Mouse (Mus musculus) hindbrain, embryonic 15.5 days (tissue): ENCODE measurements at regions not wholly inside any gene's neighbourhood (a gene's known extent, or its start where the extent isn't known, plus 50 kb on each side); places are given as distances from the start of the nearest gene placed in this dataset.
A peak's percentile ranks its signal among the peaks of the same experiment; 100 is the strongest.
"Not testable (repeated sequence)": the region's sequence is repeated elsewhere in the genome, so short reads cannot be mapped to it uniquely, and the experiment has no call there.

Experiments
- ATAC-seq: fragments of 200-750 bp; cut with Nextera tagmentation; 2 replicates; pipeline ENCODE4 v1.8.0; 2017; ENCODE audit warnings: low read depth, moderate number of reproducible peaks, moderate TSS enrichment; ENCODE audit not compliant: low FRiP score
- H3K27ac ChIP-seq: fragments of 300-500 bp; sonication (generic); replicated peaks from 2 replicates; pipeline ENCODE4 v1.5.1; 2015; ENCODE audit warnings: mild to moderate bottlenecking, inconsistent platforms
- H3K27me3 ChIP-seq: fragments of 300-500 bp; sonication (generic); 2 replicates; pipeline ENCODE4 v1.6.1; 2015; ENCODE audit warnings: control low read depth, inconsistent platforms
- H3K36me3 ChIP-seq: fragments of 300-500 bp; sonication (generic); 2 replicates; pipeline ENCODE4 v1.6.1; 2015; ENCODE audit warnings: control low read depth, inconsistent platforms
- H3K4me1 ChIP-seq: fragments of 300-500 bp; sonication (generic); replicated peaks from 2 replicates; pipeline ENCODE4 v1.6.1; 2015; ENCODE audit warnings: control low read depth, inconsistent platforms
- H3K4me2 ChIP-seq: fragments of 300-500 bp; sonication (generic); 2 replicates; pipeline ENCODE4 v1.6.1; 2015; ENCODE audit warnings: moderate library complexity, mild to moderate bottlenecking, inconsistent platforms
- H3K4me3 ChIP-seq: fragments of 300-500 bp; sonication (generic); 2 replicates; pipeline ENCODE4 v1.5.1; 2015; ENCODE audit warnings: mild to moderate bottlenecking, inconsistent platforms
- H3K9ac ChIP-seq: fragments of 300-500 bp; sonication (generic); 2 replicates; pipeline ENCODE4 v1.6.1; 2015; ENCODE audit warnings: inconsistent platforms
- H3K9me3 ChIP-seq: fragments of 300-500 bp; sonication (generic); 2 replicates; pipeline ENCODE4 v1.6.1; 2016; ENCODE audit warnings: control low read depth, inconsistent platforms
- WGBS: fragments of 180-500 bp; shearing (Covaris S2); methylation state at CpG from one replicate; pipeline ENCODE4 v1.1.7; 2015; 5-methylcytosine and 5-hydroxymethylcytosine counted together

DNA sequence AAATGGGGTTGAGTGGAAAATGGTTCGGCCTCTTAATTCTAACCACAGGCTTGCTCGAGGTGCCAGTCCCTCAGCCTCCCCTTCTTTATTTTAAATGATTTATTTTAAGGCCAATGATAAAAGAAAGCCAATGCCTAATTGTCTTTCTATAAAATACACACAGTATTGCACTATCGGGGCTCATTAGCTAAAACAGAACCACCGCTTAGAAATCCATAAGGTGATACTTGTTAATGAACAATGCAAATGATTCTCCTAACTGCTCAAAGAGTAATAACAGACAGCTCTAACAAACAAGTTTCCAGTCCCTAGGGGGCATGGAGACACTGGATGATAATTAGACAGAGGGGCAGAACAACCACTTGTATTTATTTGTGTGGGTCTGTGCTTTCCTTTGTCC is 58.8 kb downstream of the Emx2 start:
- Histone ChIP-seq H3K9me3 (no peaks in the 10 kb centered on the region), H3K36me3 (no peaks in the 10 kb centered on the region), H3K4me2 (no peak overlapping the region), H3K9ac (no peak overlapping the region), H3K27ac (no peak overlapping the region), H3K27me3 (no peaks in the 10 kb centered on the region), H3K4me3 (no peak overlapping the region), H3K4me1 (no peaks in the 10 kb centered on the region)
- ATAC-seq: no peak
- WGBS: 69% methylated on average over 4 of the region's 4 CpGs

- no peak for ATAC-seq
- Histone ChIP-seq H3K4me2 (no peak overlapping the region), H3K4me3 (no peak overlapping the region), H3K27me3 (no peaks in the 10 kb centered on the region), H3K9me3 (no peaks in the 10 kb centered on the region), H3K27ac (no peak overlapping the region), H3K36me3 (no peaks in the 10 kb centered on the region), H3K4me1 (peaks cover 4% of the 10 kb centered on the region; the same call in 1 of the 2 replicates), H3K9ac (no peak overlapping the region)
- 85% methylated on average over 3 of the region's 3 CpGs for WGBS
Observed at GRCm38 (mm10) chr19:59519156-59519555, 61.0 kb downstream of the Emx2 start.

GRCm38 (mm10) chr19:59522176-59522575 is 64.0 kb downstream of the Emx2 start:
- Histone ChIP-seq H3K27ac (no peak overlapping the region), H3K4me2 (no peak overlapping the region), H3K36me3 (no peaks in the 10 kb centered on the region), H3K9ac (no peak overlapping the region), H3K4me3 (no peak overlapping the region), H3K27me3 (no peaks in the 10 kb centered on the region), H3K4me1 (peaks cover 4% of the 10 kb centered on the region; the same call in 1 of the 2 replicates), H3K9me3 (no peaks in the 10 kb centered on the region)
- ATAC-seq: no peak
- 82% methylated on average over 11 of the region's 11 CpGs for WGBS

DNA sequence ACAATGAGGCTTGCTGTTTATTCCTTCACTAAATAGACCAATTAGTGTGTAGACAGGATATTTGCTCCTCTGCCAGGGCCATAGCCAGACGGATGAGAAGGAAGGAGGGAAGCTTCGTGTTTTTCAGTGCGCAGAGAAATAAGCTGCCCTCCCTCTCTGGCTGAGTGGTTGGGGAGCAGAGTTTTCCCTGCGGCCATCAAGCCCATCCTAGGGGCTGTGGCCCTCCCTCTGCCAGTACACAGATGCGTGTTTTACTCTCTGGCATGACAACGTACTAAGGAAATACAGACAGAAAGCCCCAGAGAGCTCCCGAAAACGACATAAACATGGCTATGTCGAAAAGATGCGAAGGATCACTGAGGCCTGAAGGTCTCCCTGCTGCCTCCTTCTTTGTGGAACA is 65.2 kb downstream of the Emx2 start:
- no peak for ATAC-seq
- Histone ChIP-seq H3K36me3 (no peaks in the 10 kb centered on the region), H3K4me1 (peaks cover 4% of the 10 kb centered on the region; the same call in 1 of the 2 replicates), H3K27ac (no peak overlapping the region), H3K4me3 (no peak overlapping the region), H3K9ac (no peak overlapping the region), H3K9me3 (no peaks in the 10 kb centered on the region), H3K27me3 (no peaks in the 10 kb centered on the region), H3K4me2 (no peak overlapping the region)
- WGBS: 59% methylated on average over 10 of the region's 10 CpGs

DNA sequence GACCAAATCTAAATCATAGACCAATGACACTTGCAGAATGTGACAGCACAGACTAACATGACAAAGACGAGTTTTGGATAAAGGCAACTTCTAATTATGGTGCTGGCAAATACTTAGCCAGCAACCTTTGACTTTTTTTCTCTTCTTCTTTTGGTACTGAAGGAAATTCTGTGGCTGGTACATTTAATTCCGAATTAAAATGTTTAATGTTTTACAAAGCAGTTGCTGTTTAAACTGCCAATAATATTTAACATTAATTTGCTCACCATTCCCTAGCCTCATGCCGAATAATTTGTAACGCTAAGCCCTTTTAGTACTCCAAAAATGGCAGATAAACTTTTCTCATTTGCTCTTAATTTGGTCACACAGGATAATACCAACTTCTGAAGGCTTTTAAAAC is 105.9 kb downstream of the Emx2 start:
- no peak overlapping the region for H3K9ac ChIP-seq
- no peak for ATAC-seq
- H3K4me1 ChIP-seq: no peaks in the 10 kb centered on the region
- 88% methylated on average over 4 of the region's 4 CpGs for WGBS
- H3K4me3 ChIP-seq: no peak overlapping the region
- H3K4me2 ChIP-seq: no peak overlapping the region
- H3K36me3 ChIP-seq: no peaks in the 10 kb centered on the region
- H3K27ac ChIP-seq: no peak overlapping the region
- H3K27me3 ChIP-seq: no peaks in the 10 kb centered on the region
- no peaks in the 10 kb centered on the region for H3K9me3 ChIP-seq

- H3K27ac ChIP-seq: no peak overlapping the region
- no peak overlapping the region for H3K9ac ChIP-seq
- H3K4me3 ChIP-seq: no peak overlapping the region
- no peak for ATAC-seq
- no peaks in the 10 kb centered on the region for H3K4me1 ChIP-seq
- H3K36me3 ChIP-seq: no peaks in the 10 kb centered on the region
- H3K27me3 ChIP-seq: no peaks in the 10 kb centered on the region
- no peak overlapping the region for H3K4me2 ChIP-seq
- H3K9me3 ChIP-seq: no peaks in the 10 kb centered on the region
Observed at GRCm38 (mm10) chr19:59568907-59569306, 110.7 kb downstream of the Emx2 start.

DNA sequence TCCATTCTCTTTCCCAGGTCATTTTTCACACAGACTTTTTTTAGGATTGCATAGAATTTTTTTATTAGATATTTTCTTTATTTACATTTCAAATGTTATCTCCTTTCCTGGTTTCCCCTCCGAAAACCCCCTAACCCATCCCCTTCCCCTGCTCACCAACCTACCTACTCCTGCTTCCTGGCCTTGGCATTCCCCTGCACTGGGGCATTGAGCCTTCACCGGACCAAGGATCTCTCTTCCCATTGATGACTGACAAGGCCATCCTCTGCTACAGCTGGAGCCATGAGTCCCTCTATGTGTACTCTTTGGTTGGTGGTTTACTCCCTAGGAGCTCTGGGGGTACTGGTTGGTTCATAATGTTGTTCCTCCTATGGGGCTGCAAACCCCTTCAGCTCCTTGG is 111.4 kb downstream of the Emx2 start:
- H3K27ac ChIP-seq, H3K4me2 ChIP-seq, H3K9me3 ChIP-seq, H3K27me3 ChIP-seq, ATAC-seq, H3K36me3 ChIP-seq, H3K4me1 ChIP-seq, H3K9ac ChIP-seq, H3K4me3 ChIP-seq: not testable (repeated sequence)
- 90% methylated on average over 2 of the region's 2 CpGs for WGBS

- no peak overlapping the region for H3K4me2 ChIP-seq
- no peak overlapping the region for H3K9ac ChIP-seq
- ATAC-seq: peak; percentile 73; the same call in 1 of the 2 replicates
- no peaks in the 10 kb centered on the region for H3K9me3 ChIP-seq
- H3K27me3 ChIP-seq: no peaks in the 10 kb centered on the region
- WGBS: 55% methylated on average over 3 of the region's 3 CpGs
- H3K4me1 ChIP-seq: no peaks in the 10 kb centered on the region
- H3K36me3 ChIP-seq: no peaks in the 10 kb centered on the region
- H3K4me3 ChIP-seq: no peak overlapping the region
- H3K27ac ChIP-seq: no peak overlapping the region
Observed at GRCm38 (mm10) chr19:59574346-59574745, 116.2 kb downstream of the Emx2 start.

DNA sequence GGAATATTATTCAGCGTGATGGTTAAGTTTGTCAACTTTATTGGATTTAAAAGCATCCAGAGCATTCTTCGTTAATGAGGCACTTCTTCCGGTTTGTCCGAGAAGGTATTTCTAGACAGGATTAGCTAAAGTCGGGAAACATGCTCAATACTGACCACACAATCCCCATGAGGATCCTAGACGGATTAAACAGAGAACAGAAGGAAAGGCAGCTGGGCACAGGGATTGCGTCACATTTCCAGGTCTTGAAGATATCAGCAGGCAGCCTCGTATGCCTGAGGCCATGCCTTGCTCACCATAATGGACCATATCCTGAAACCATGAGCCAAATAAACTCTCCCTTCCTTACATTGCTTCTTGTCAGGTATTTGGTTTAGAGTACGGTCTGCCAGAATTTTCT is 119.7 kb downstream of the Emx2 start:
- H3K27ac ChIP-seq: no peak overlapping the region
- no peak overlapping the region for H3K4me2 ChIP-seq
- no peak overlapping the region for H3K9ac ChIP-seq
- ATAC-seq: no peak
- no peak overlapping the region for H3K4me3 ChIP-seq
- H3K36me3 ChIP-seq: no peaks in the 10 kb centered on the region
- H3K9me3 ChIP-seq: no peaks in the 10 kb centered on the region
- H3K4me1 ChIP-seq: no peaks in the 10 kb centered on the region
- 77% methylated on average over 9 of the region's 9 CpGs for WGBS
- no peaks in the 10 kb centered on the region for H3K27me3 ChIP-seq

GRCm38 (mm10) chr19:59579676-59580075 is 121.5 kb downstream of the Emx2 start:
- no peaks in the 10 kb centered on the region for H3K9me3 ChIP-seq
- H3K27ac ChIP-seq: no peak overlapping the region
- H3K27me3 ChIP-seq: no peaks in the 10 kb centered on the region
- no peak for ATAC-seq
- H3K4me1 ChIP-seq: no peaks in the 10 kb centered on the region
- 81% methylated on average over 1 of the region's 1 CpGs for WGBS
- H3K9ac ChIP-seq: no peak overlapping the region
- no peaks in the 10 kb centered on the region for H3K36me3 ChIP-seq
- H3K4me3 ChIP-seq: no peak overlapping the region
- H3K4me2 ChIP-seq: no peak overlapping the region

DNA sequence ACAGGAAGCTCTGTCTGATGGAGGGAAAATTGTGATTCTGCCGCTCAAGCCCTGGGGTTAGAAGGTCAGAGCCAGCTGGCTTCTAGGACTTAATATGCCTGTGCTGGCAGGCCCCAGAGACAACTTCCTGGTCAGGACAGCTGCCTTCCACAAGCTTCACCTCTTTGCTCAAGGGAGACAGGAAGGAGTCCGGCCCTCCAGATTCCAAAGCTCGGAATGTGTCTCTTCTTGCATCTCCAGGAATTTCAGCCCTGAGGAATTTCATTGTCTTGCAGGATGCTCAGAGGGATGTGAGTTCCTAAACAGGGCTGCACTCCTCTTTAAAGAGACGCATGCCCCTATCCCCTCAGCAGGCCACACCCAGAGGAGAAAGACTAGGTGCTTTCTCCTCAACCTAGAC is 127.7 kb downstream of the Emx2 start:
- H3K4me3 ChIP-seq: no peak overlapping the region
- no peak overlapping the region for H3K9ac ChIP-seq
- H3K27ac ChIP-seq: no peak overlapping the region
- peaks cover 8% of the 10 kb centered on the region; the same call in 1 of the 2 replicates for H3K27me3 ChIP-seq
- peaks cover 6% of the 10 kb centered on the region for H3K4me1 ChIP-seq
- H3K4me2 ChIP-seq: no peak overlapping the region
- H3K9me3 ChIP-seq: no peaks in the 10 kb centered on the region
- H3K36me3 ChIP-seq: no peaks in the 10 kb centered on the region
- no peak for ATAC-seq
- 37% methylated on average over 4 of the region's 4 CpGs for WGBS

- H3K27me3 ChIP-seq: peaks cover 18% of the 10 kb centered on the region; the same call in 1 of the 2 replicates
- H3K36me3 ChIP-seq: no peaks in the 10 kb centered on the region
- no peak overlapping the region for H3K9ac ChIP-seq
- 71% methylated on average over 12 of the region's 12 CpGs for WGBS
- no peaks in the 10 kb centered on the region for H3K9me3 ChIP-seq
- no peak overlapping the region for H3K27ac ChIP-seq
- H3K4me1 ChIP-seq: peaks cover 6% of the 10 kb centered on the region
- H3K4me2 ChIP-seq: no peak overlapping the region
- no peak overlapping the region for H3K4me3 ChIP-seq
- no peak for ATAC-seq
Observed at GRCm38 (mm10) chr19:59587303-59587702, 129.1 kb downstream of the Emx2 start.

- ATAC-seq: no peak
- no peaks in the 10 kb centered on the region for H3K9me3 ChIP-seq
- H3K4me1 ChIP-seq: peaks cover 6% of the 10 kb centered on the region
- peak overlapping the region; percentile 25 for H3K4me3 ChIP-seq
- WGBS: 2% methylated on average over 17 of the region's 17 CpGs
- no peaks in the 10 kb centered on the region for H3K36me3 ChIP-seq
- H3K9ac ChIP-seq: peak overlapping the region; percentile 11; the same call in 1 of the 2 replicates
- H3K27ac ChIP-seq: no peak overlapping the region
- peak overlapping the region; percentile 51 for H3K4me2 ChIP-seq
- H3K27me3 ChIP-seq: peaks cover 18% of the 10 kb centered on the region; the same call in 1 of the 2 replicates
Observed at GRCm38 (mm10) chr19:59588068-59588522, 129.9 kb downstream of the Emx2 start.
